Mouse (Mus musculus) olfactory bulb, adult 2 months (tissue): ENCODE measurements around the gene Krt1.

Source experiments
- CTCF ChIP-seq: fragments of 200-500 bp; IDR thresholded peaks from 2 replicates; pipeline ENCODE4 v1.5.1; 2012; ENCODE audit warnings: low read depth, mild to moderate bottlenecking, low read length, moderate library complexity; ENCODE audit not compliant: insufficient read depth
- POLR2A ChIP-seq: fragments of 200-500 bp; IDR thresholded peaks from 2 replicates; pipeline ENCODE4 v1.6.1; 2012; ENCODE audit warnings: mild to moderate bottlenecking, low read depth, low read length, moderate library complexity; ENCODE audit not compliant: insufficient read depth

DNA sequence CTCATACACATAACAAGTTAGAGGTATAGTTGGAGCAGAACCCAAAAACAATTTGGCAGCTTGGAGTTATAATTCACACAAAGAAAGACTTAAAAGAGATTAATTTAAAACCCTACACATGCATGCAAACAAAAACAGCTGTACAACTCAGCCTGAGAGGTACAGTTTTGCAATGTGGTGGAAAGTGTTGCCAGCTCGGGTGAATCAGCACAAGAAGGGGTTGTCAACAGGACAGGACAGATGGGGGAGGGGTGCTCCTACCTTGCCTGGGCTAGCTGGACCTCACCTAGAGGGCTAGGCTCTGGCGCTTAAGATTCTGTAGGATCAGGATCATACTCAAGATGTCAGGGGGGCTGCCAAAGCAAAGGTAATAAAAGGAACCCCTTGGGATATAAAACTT, 27.4 kb upstream of the Krt1 start:
- TF ChIP-seq CTCF (no peak), POLR2A (no peak)
